Mouse (Mus musculus) monocyte, adult 5-6 weeks (primary cell): Measurements from ENCODE around the gene Epha8. TPM values are rescaled to one million over a fixed set of nuclear protein-coding genes. Genes with fewer than 3 reads are reported as not detected.

Source experiments
- ATAC-seq: fragments of 153-309, 156-312 bp; replicated peaks from 2 replicates; pipeline ENCODE4 v1.8.0; 2017; ENCODE audit warnings: mild to moderate bottlenecking; ENCODE audit not compliant: low TSS enrichment, insufficient number of reproducible peaks, severe bottlenecking, poor library complexity, low FRiP score
- total RNA-seq: library from RNA; stranded (forward); fragments of 200-1000, 200-491, 200-594 nt; gene quantifications from 3 replicates; pipeline ENCODE4 v1.2.3, GENCODE M21; 2017

Gene Epha8
- total RNA-seq, 1 experiment from 2014 or later = not detected

DNA sequence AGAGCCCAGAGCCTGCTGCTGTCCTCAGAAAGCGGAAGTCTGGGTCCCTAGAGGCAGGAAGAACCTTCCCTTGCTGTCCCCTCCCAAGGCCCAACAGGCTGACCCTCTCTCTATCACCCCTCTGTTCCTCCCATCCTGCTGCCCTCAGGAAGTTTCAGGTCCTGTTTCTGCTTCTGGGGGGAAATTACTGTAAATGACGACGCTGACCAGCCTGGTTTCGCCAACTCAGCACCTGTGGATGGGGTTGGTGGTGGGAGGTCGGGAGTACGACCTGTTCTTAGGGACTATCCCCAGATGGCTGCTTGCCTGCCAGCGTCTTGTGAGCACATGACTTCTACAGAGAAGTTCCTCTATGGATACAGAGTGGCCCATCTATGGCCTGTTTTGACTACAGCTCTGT is 70.5 kb downstream of the Epha8 start, which contains the start of gene C1qb:
TSS of gene C1qb (minus strand) at position 87 of the 400 bp plus-strand sequence.
- no peak for ATAC-seq

Other genes with a start within 250 kb of the Epha8 start
- gene Ephb2, start 120.8 kb downstream of the Epha8 start, total RNA-seq = 0.10 TPM in 1 of 3 replicates, not detected in the others
- 0.87 TPM in 1 of 3 replicates, not detected in the others for gene C1qb, start 70.6 kb downstream of the Epha8 start, total RNA-seq
- not detected in 3 replicates for gene C1qc, start 63.8 kb downstream of the Epha8 start, total RNA-seq
- 0.32 TPM in 1 of 3 replicates, not detected in the others for gene C1qa, start 58.0 kb downstream of the Epha8 start, total RNA-seq
- gene Zbtb40, start 92.0 kb upstream of the Epha8 start, total RNA-seq = 5.5 to 12.1 TPM (median 9.0 TPM) in 3 replicates